Mouse (Mus musculus) cerebellum, postnatal 36 days (tissue): ENCODE data around the gene Arg2.
"Not testable (repeated sequence)": the region's sequence is repeated elsewhere in the genome, so short reads cannot be mapped to it uniquely, and the experiment has no call there.

Experiments
- DNase-seq, 2 experiments: peaks; one replicate each; pipeline ENCODE4 v3.0.0; 2021 to 2022; ENCODE audit warnings: mixed read lengths in 2 of 2

Gene Arg2

DNA sequence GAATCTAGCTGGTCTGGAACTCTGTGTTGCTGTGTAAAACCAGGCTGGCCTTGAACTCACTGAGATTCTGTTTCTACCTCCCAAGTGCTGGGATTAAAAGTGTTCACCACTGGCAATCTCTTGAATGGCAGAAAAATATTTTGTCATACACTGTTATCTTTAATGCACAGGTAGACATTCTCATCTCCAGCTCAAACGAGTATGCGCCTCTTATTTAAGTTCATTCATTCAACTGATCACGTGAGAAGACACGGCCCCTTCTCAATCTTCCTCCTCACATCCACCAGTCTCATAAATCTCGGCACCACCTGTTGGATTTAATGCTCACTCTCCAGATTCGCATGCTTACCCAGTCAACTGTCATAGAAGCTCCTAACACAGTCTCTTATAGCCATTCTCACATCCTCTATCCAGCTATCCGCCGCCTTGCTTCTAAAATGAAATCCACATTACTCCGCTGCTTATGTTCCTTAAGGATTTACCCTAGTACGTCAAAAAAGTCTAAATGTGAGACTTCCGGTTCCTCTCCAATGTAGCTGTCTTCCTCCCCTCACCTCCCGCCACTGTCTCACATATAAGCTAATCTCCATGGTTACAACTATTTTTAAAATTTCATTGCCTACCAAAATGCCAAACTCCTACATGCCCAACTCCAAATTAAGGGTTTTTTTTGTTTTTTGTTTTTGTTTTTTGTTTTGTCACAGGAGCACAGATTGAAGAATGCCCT, 40.9 kb downstream of the Arg2 start:
- DNase-seq, result no peak

DNA sequence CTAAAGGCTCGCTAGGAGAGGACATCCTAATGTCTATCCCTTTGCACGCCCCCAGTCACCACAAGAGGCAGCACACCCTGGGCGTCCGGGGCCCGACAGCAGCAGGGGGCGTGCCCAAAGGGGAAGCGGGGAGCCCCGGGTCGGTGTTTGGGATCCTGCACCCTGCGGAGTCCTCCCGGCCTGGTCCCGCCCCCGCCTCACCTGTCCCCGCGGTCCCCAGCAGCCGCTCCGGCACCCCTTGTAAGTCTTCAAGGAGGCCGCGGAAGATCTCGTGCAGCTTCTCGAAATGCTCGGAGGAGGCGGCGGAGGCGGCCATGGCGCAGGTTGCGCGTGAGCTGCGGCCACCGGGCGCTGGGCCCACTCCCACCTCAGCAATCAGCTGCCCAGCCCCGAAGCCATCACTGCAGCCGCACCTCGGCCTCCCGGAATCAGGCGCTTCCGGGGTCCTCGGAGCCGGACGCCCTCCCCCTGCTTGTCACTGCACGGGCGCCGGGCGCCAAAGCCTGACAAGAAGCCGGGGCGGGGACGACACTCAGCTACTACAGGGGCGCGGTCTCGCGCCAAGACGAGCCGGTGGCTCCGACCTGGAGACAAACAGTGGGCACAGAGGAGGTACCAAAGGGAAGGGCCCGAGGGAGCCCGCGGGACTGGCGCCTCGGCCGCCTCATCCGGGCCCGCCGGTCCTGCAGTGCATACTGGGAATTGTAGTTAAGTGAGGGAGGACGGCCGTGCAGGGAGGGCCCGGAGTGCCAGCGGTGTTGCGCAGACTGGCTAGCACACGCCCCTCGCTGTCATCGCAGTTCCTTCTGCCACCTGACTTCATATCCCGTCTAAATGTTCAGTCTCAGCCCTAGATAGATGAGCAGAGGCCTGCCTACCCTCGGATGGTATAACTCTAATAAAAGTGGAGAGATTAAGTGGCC, 41.7 kb downstream of the Arg2 start, which contains the start of gene Vti1b:
TSS of gene Vti1b (minus strand) at position 649 of the 923 bp plus-strand sequence.
- peak; percentile 88 to 91 for DNase-seq

DNA sequence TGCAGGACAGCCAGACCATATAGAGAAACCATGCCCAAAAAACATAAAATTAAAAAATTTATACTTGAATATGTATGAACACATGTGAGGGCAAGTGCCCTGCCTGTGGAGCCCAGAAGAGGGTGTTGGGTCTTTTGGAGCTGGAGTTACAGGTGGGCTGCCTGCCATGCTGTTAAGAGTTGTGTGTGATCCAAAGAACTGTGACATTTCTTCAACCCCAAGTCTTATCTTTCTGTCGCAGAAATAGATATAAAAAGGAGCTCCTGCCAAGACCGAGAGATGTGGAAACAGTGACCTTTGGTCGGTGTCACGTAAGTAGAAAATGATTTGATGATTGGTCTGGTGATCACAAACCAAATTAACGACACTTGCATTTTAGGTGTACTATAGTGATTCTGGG, 43.1 kb downstream of the Arg2 start:
- no peak for DNase-seq

DNA sequence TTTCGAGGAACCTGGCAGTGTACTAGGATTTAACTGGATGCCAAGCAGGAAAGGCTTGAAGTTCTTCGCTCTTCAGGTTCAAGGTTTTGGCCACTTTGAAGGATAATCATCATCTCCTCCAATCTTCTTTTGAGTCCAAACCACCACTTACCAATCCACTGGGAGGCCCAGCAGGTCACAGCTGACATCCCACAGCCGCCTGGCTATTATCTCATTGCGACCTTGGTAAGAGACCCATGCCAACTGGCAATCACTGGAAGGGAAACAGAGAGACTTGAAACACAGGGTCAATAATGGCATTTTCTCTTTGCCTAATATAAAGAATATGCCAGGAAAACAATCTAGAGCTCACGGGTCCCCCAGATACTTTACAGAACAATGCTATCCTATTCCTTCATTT, 45.4 kb downstream of the Arg2 start:
- DNase-seq, result no peak

DNA sequence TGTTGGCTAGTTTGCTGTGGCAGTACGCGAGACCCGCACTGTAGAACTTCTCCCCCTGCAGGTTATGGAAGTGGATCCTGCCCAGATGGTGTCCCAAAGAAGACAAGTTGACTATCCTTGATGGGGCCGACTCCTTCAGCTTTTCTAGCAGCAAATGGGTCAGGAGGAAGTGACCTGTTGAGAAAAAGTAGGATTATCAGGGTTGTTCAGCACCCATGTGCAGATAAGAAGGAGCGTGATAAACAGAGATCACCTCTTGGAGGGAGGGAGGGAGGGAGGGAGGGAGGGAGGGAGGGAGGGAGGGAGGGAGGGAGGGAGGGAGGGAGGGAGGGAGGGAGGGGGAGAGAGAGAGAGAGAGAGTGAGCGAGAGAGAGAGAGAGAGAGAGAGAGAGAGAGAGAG, 54.6 kb downstream of the Arg2 start:
- not testable (repeated sequence) for DNase-seq

DNA sequence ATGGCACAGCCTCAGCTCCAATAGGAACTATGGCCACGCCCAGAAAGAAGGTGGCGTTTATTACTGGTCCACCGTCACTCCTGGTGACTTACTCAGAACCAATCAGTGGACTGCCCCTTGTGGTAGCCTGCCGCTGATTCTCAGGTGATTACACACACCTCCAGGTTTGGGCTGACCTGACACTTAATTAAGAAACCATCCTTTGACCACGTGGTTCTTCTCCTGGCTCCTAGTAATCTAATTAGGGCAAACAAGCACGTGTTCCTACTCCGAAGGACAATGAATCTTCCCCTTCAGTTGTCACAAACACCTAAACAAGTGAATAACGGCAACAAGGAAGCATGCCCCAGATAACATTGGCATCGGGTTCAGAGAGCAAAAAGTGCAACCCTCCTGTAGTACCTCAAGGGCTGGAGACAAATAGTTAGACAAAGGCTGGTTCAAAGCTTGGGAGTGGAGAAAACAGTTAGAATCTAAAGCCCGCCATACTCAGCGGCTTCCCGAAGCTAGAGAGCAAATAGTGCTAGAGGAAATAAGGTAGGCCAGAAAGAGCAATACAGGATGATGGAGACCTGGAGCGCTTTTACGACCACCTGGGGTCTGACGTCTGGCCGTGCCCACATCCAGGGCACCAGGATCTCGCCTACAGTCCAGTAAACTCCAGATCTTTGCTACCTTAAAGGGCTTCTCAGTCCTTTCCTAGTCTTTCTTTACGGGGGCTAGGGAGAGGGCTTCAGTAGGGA, 60.5 kb downstream of the Arg2 start:
- DNase-seq, result peak; percentile 58 to 60

DNA sequence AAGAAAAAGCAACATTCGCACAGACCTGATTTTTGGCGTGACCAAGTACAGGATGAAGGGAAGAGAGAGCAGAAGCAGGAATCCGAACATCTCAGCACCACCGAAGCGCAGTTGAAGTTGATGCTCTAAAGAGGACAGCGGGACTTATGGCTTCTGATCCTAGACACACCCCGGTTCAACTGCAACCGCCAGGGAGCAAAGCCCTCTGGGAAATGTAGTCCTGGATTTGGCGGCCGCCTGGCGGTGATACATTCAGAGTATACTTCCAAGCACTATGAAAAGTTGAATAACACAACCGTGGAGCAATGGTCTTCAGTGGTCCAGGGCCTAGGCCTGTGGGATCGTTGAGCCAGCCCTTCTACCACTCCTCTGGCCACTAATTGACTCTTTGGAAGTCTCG, 61.1 kb downstream of the Arg2 start:
- DNase-seq, result peak; percentile 64 to 73

DNA sequence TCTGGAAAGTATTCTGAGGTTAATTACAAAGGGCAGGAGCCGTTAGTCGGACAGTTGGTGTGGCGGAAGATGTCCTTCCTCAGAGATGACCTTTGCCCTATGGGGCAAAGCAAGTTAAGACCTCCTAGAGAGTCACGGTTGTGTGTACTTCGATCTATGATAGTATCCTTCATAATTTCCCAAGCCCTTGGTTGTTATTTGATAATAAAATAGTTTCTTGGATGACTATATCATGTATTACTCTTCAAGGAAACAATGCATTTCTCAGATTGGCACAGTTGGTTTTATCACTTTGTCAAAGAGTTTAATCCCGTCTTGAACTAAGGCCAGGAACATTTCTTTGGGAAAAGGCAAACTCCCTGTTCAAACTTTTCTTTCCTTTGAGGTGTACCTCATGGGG, 61.6 kb downstream of the Arg2 start, which contains the start of gene Rdh11:
TSS of gene Rdh11 (minus strand) at position 101 of the 400 bp plus-strand sequence.
- DNase-seq, result no peak

DNA sequence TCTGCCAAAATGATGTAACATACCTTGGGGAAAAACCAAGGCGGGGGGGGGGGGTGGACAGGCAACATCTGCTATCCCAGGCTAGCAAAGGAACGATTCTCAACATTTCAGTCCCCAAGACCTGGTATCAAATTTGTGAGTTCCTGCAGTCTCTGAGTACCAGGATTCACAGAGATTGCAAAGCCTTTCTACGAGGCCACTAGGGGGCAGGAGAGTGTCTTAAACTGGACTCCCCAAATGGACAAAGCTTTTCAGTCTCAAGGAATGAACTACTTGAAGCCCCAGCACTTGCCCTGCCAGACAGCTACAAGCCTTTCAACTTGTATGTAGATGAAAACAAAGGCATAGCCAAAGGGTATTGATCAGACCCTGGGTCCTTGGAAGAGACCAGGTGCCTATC, 62.9 kb downstream of the Arg2 start:
- DNase-seq, result peak; percentile 63 to 72

DNA sequence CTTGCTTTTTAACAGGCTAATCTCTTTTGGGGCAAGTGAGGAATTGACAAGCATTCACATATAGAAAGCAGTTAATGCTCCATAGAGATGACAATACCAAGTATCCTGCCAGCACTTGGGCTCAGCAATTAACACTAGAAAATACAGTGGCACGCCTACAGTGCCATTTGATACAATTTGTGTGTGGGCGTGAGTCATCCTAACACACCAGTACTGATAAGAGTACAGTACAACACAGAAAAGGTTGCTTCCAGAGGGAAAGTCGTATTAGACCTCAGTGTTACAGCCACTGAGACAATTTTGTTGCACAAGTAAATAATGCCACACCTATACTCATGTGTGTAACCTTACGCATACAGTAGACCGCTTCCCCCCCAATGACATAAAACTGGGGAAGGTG, 66.5 kb downstream of the Arg2 start:
- no peak for DNase-seq

DNA sequence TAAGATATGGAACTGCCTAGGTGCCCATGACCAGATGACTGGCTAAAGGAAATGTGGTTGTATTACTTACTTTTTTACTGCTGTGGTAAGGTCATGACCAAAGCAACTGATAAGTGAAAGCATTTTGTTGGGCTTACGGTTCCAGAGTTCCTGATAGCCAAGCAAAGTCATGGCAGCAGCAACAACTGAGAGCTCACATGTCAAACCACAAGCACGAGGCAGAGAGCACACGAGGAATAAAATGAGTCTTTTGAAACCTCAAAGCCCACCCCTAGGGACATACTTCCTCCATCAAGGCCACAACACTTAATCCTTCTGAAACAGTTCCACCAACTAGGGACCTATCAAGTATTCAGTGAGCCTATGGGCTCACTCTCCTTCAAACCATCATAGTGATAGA, 71.3 kb downstream of the Arg2 start:
- DNase-seq, result no peak
